In genomic region chr14:27058535-27059223, GRCm38 (mm10) we compare ENCODE assay signal across 12 mouse cellular contexts. TPM values are rescaled to one million over a fixed set of nuclear protein-coding genes. Genes with fewer than 3 reads are reported as not detected.
DNase-seq lines count a peak whose midpoint lies in the region; ATAC-seq lines count a peak whose summit lies in the region.
"Had no signal": no experiment of that assay in that cellular context is flagged by ENCODE, and none has a peak within 500 bp of the region (broad histone marks: within the 10 kb centered on the region; RNA-seq: fewer than 3 reads in every experiment).

No protein-coding gene starts in this region.

- peak overlapping the region; percentile 47 for H3K27ac ChIP-seq in heart, embryonic 13.5 days (replicated peaks)
- H3K27ac ChIP-seq in neural tube, embryonic 11.5 days (ENCODE audit: low read depth, low read length): no peak overlapping the region
- no peak overlapping the region for H3K27ac ChIP-seq in neural tube, embryonic 15.5 days (replicated peaks)
- H3K27ac ChIP-seq in limb, embryonic 10.5 days: peak overlapping the region; percentile 76
- H3K27ac ChIP-seq: midbrain, embryonic 10.5 days had no signal

- intact Hi-C loops in heart, postnatal 14 days (cut with DNase I): no loop called here

- H3K4me2 ChIP-seq in heart, embryonic 13.5 days: peak overlapping the region; percentile 58
- peak overlapping the region; percentile 7; the same call in 1 of the 2 replicates for H3K4me2 ChIP-seq in neural tube, embryonic 11.5 days (ENCODE audit: low read depth)
- H3K4me2 ChIP-seq in neural tube, embryonic 15.5 days: no peak overlapping the region

- 0 out of 2 replicates have a peak overlapping the region, but pooled peaks have one; percentile 14 for H3K4me3 ChIP-seq in heart, embryonic 13.5 days
- no peak overlapping the region for H3K4me3 ChIP-seq in neural tube, embryonic 11.5 days (ENCODE audit: low read depth, low read length)
- no peak overlapping the region for H3K4me3 ChIP-seq in neural tube, embryonic 15.5 days (replicated peaks)
- peak overlapping the region; percentile 21; the same call in 1 of the 2 replicates for H3K4me3 ChIP-seq in limb, embryonic 10.5 days
- H3K4me3 ChIP-seq: midbrain, embryonic 10.5 days had no signal

- H3K36me3 ChIP-seq in heart, embryonic 13.5 days: no peaks in the 10 kb centered on the region
- no peaks in the 10 kb centered on the region for H3K36me3 ChIP-seq in neural tube, embryonic 11.5 days (ENCODE audit: control insufficient read depth, insufficient read depth, low read length)
- H3K36me3 ChIP-seq in neural tube, embryonic 15.5 days: no peaks in the 10 kb centered on the region
- H3K36me3 ChIP-seq in limb, embryonic 10.5 days: peaks cover 44% of the 10 kb centered on the region

- no peaks in the 10 kb centered on the region for H3K27me3 ChIP-seq in heart, embryonic 13.5 days (replicated peaks)
- no peaks in the 10 kb centered on the region for H3K27me3 ChIP-seq in neural tube, embryonic 11.5 days (ENCODE audit: control insufficient read depth, insufficient read depth, low read length)
- H3K27me3 ChIP-seq in neural tube, embryonic 15.5 days (replicated peaks): no peaks in the 10 kb centered on the region
- no peaks in the 10 kb centered on the region for H3K27me3 ChIP-seq in limb, embryonic 10.5 days (ENCODE audit: low read depth, poor library complexity, severe bottlenecking)

- peaks cover 41% of the 10 kb centered on the region for H3K4me1 ChIP-seq in heart, embryonic 13.5 days
- H3K4me1 ChIP-seq in neural tube, embryonic 11.5 days (ENCODE audit: control insufficient read depth, insufficient read depth, low read length): peaks cover 8% of the 10 kb centered on the region
- peaks cover 16% of the 10 kb centered on the region for H3K4me1 ChIP-seq in neural tube, embryonic 15.5 days
- peaks cover 75% of the 10 kb centered on the region for H3K4me1 ChIP-seq in limb, embryonic 10.5 days

- no peaks in the 10 kb centered on the region for H3K9me3 ChIP-seq in heart, embryonic 13.5 days
- H3K9me3 ChIP-seq in neural tube, embryonic 11.5 days (ENCODE audit: control insufficient read depth, low read length): no peaks in the 10 kb centered on the region
- no peaks in the 10 kb centered on the region for H3K9me3 ChIP-seq in neural tube, embryonic 15.5 days (replicated peaks)
- no peaks in the 10 kb centered on the region for H3K9me3 ChIP-seq in limb, embryonic 10.5 days (replicated peaks)
- H3K9me3 ChIP-seq: midbrain, embryonic 10.5 days had no signal

- peak overlapping the region; percentile 56 for H3K9ac ChIP-seq in heart, embryonic 13.5 days
- H3K9ac ChIP-seq in neural tube, embryonic 11.5 days (ENCODE audit: low read length): no peak overlapping the region
- no peak overlapping the region for H3K9ac ChIP-seq in neural tube, embryonic 15.5 days (replicated peaks)

- WGBS in heart, embryonic 13.5 days: 8% methylated on average over 13 of the region's 13 CpGs
- 27% methylated on average over 13 of the region's 13 CpGs for WGBS in neural tube, embryonic 11.5 days
- 42% methylated on average over 13 of the region's 13 CpGs for WGBS in neural tube, embryonic 15.5 days
- 10% methylated on average over 13 of the region's 13 CpGs for WGBS in limb, embryonic 10.5 days

- DNase-seq in heart, postnatal 14 days: no peak
- DNase-seq in neural tube, embryonic 11.5 days (ENCODE audit: low spot score): no peak
- DNase-seq in limb, embryonic 10.5 days (ENCODE audit: low spot score): peak; percentile 31
- DNase-seq in cerebellum, postnatal 10 days: no peak
- no peak for DNase-seq in urinary bladder, postnatal 36 days (ENCODE audit: low spot score in 2 of 2)
- DNase-seq in cerebellum, adult 8-10 months: no peak
- DNase-seq: gastrocnemius, postnatal 10 days; left cerebral cortex, postnatal 4 days; thymus, adult 2 months had no signal

- no peak for ATAC-seq in heart, embryonic 13.5 days (ENCODE audit: extremely low read depth, insufficient number of reproducible peaks, low FRiP score, low TSS enrichment)
- no peak for ATAC-seq in neural tube, embryonic 11.5 days (ENCODE audit: insufficient read depth, low FRiP score, low TSS enrichment)
- no peak for ATAC-seq in neural tube, embryonic 15.5 days (ENCODE audit: low FRiP score)

RNA-seq across cellular contexts. Expression of gene Il17rd, which starts 19.9 kb away (rescaled TPM):
- polyA plus RNA-seq in heart, embryonic 13.5 days (2015; fragmentation: Nextera tagmentation; extraction: Ambion mirVana): 1.3 and 1.5 TPM in 2 replicates
- 1 to 10 TPM; 6.5 to 7.2 TPM for total RNA-seq in heart, postnatal 14 days (2021)
- 3.7 and 4.1 TPM in 2 replicates for polyA plus RNA-seq in neural tube, embryonic 11.5 days (2014; fragmentation: Nextera tagmentation; extraction: Ambion mirVana)
- polyA plus RNA-seq in neural tube, embryonic 15.5 days (2015; fragmentation: Nextera tagmentation; extraction: Ambion mirVana): 1.8 and 2.0 TPM in 2 replicates
- polyA plus RNA-seq in limb, embryonic 10.5 days (2016; fragmentation: Nextera tagmentation; extraction: Ambion mirVana): 17.4 and 18.2 TPM in 2 replicates

RNA-seq across cellular contexts. Expression of gene Arhgef3, which starts 56.0 kb away (rescaled TPM):
- polyA plus RNA-seq in heart, embryonic 13.5 days (2015; fragmentation: Nextera tagmentation; extraction: Ambion mirVana): 13.2 and 13.3 TPM in 2 replicates
- 10 to 100 TPM; 30.6 to 32.1 TPM for total RNA-seq in heart, postnatal 14 days (2021)
- 5.1 and 7.2 TPM in 2 replicates for polyA plus RNA-seq in neural tube, embryonic 11.5 days (2014; fragmentation: Nextera tagmentation; extraction: Ambion mirVana)
- 13.6 and 13.7 TPM in 2 replicates for polyA plus RNA-seq in neural tube, embryonic 15.5 days (2015; fragmentation: Nextera tagmentation; extraction: Ambion mirVana)
- 4.4 and 8.4 TPM in 2 replicates for polyA plus RNA-seq in limb, embryonic 10.5 days (2016; fragmentation: Nextera tagmentation; extraction: Ambion mirVana)

Comparison
In these comparisons a context has a peak if more than half of its experiments do, and no peak if none do; other contexts are left out.
1. H3K27ac ChIP-seq: peak in heart, embryonic 13.5 days (single experiment) and limb, embryonic 10.5 days (single experiment); none in neural tube, embryonic 11.5 days (single experiment) and neural tube, embryonic 15.5 days (single experiment).
2. H3K4me3 ChIP-seq: peak in heart, embryonic 13.5 days (single experiment) and limb, embryonic 10.5 days (single experiment); none in neural tube, embryonic 11.5 days (single experiment) and neural tube, embryonic 15.5 days (single experiment).